Mouse (Mus musculus) neural tube, embryonic 11.5 days (tissue): ENCODE measurements at regions not wholly inside any gene's neighbourhood (a gene's known extent, or its start where the extent isn't known, plus 50 kb on each side); places are given as distances from the start of the nearest gene placed in this dataset.

Experiments used
- ATAC-seq: fragments of 200-750 bp; cut with Nextera tagmentation; 2 replicates; pipeline ENCODE4 v1.8.0; 2017; ENCODE audit warnings: moderate number of reproducible peaks, mild to moderate bottlenecking, moderate TSS enrichment, moderate library complexity; ENCODE audit not compliant: insufficient read depth, low FRiP score, low TSS enrichment
- DNase-seq: peaks from one replicate; pipeline ENCODE4 v3.0.0-alpha.2; 2015; ENCODE audit warnings: low spot score
- H3K27ac ChIP-seq: fragments of 300-500 bp; sonication (generic); 2 replicates; pipeline ENCODE4 v1.5.1; 2014; ENCODE audit warnings: low read depth, mild to moderate bottlenecking, low read length
- H3K27me3 ChIP-seq: fragments of 300-500 bp; sonication (generic); 2 replicates; pipeline ENCODE4 v1.6.1; 2014; ENCODE audit warnings: mild to moderate bottlenecking, low read length, mixed read lengths; ENCODE audit not compliant: control insufficient read depth, insufficient read depth
- H3K36me3 ChIP-seq: fragments of 300-500 bp; sonication (generic); 2 replicates; pipeline ENCODE4 v1.6.1; 2014; ENCODE audit warnings: mild to moderate bottlenecking, low read length, moderate library complexity, mixed read lengths; ENCODE audit not compliant: control insufficient read depth, insufficient read depth
- H3K4me1 ChIP-seq: fragments of 300-500 bp; sonication (generic); 2 replicates; pipeline ENCODE4 v1.6.1; 2014; ENCODE audit warnings: low read length, mixed read lengths; ENCODE audit not compliant: control insufficient read depth, insufficient read depth
- H3K4me2 ChIP-seq: fragments of 300-500 bp; sonication (generic); 2 replicates; pipeline ENCODE4 v1.6.1; 2014; ENCODE audit warnings: low read depth, mild to moderate bottlenecking, moderate library complexity
- H3K4me3 ChIP-seq: fragments of 300-500 bp; sonication (generic); 2 replicates; pipeline ENCODE4 v1.5.1; 2014; ENCODE audit warnings: low read depth, low read length
- H3K9ac ChIP-seq: fragments of 300-500 bp; sonication (generic); 2 replicates; pipeline ENCODE4 v1.6.1; 2014; ENCODE audit warnings: mild to moderate bottlenecking, low read length
- H3K9me3 ChIP-seq: fragments of 300-500 bp; sonication (generic); 2 replicates; pipeline ENCODE4 v1.6.1; 2016; ENCODE audit warnings: low read length; ENCODE audit not compliant: control insufficient read depth
- WGBS: fragments of 180-500 bp; shearing (Covaris S2); extraction: QIAGEN DNeasy Blood & Tissue Kit; methylation state at CpG from one replicate; pipeline ENCODE4 v1.1.7; 2014; 5-methylcytosine and 5-hydroxymethylcytosine counted together

- Histone ChIP-seq H3K36me3 (no peaks in the 10 kb centered on the region), H3K9me3 (no peaks in the 10 kb centered on the region), H3K27me3 (no peaks in the 10 kb centered on the region), H3K4me3 (no peak overlapping the region), H3K9ac (no peak overlapping the region), H3K4me2 (no peak overlapping the region), H3K4me1 (no peaks in the 10 kb centered on the region), H3K27ac (no peak overlapping the region)
- no peak for ATAC-seq
- DNase-seq = no peak
- WGBS = 61% methylated on average over 1 of the region's 1 CpGs
These were observed 883.3 kb downstream of the Dnajb9 start for GRCm38 (mm10) chr12:43326714-43327334.

- DNase-seq = no peak
These were observed 899.8 kb downstream of the Dnajb9 start for GRCm38 (mm10) chr12:43310293-43310692.

GRCm38 (mm10) chr12:43306502-43307051, 903.5 kb downstream of the Dnajb9 start:
- Histone ChIP-seq H3K27ac (no peak overlapping the region), H3K27me3 (no peaks in the 10 kb centered on the region), H3K36me3 (no peaks in the 10 kb centered on the region), H3K4me2 (no peak overlapping the region), H3K9me3 (no peaks in the 10 kb centered on the region), H3K4me3 (no peak overlapping the region), H3K4me1 (no peaks in the 10 kb centered on the region), H3K9ac (no peak overlapping the region)
- WGBS = 79% methylated on average over 1 of the region's 1 CpGs
- DNase-seq = no peak
- no peak; the same call in 1 of the 2 replicates for ATAC-seq

More at GRCm38 (mm10) chr12:43310293-43310692, 899.8 kb downstream of the Dnajb9 start:
- Histone ChIP-seq H3K27ac (no peak overlapping the region), H3K9me3 (no peaks in the 10 kb centered on the region), H3K4me2 (no peak overlapping the region), H3K4me3 (no peak overlapping the region), H3K4me1 (no peaks in the 10 kb centered on the region), H3K9ac (no peak overlapping the region), H3K36me3 (no peaks in the 10 kb centered on the region), H3K27me3 (no peaks in the 10 kb centered on the region)
- ATAC-seq = no peak
- 89% methylated on average over 3 of the region's 3 CpGs for WGBS

GRCm38 (mm10) chr12:43300504-43300903, 909.6 kb downstream of the Dnajb9 start:
- ATAC-seq (no peak), DNase-seq (no peak)
- Histone ChIP-seq H3K4me2 (no peak overlapping the region), H3K9ac (no peak overlapping the region), H3K4me3 (no peak overlapping the region), H3K27ac (no peak overlapping the region), H3K4me1 (no peaks in the 10 kb centered on the region), H3K27me3 (no peaks in the 10 kb centered on the region), H3K9me3 (no peaks in the 10 kb centered on the region), H3K36me3 (no peaks in the 10 kb centered on the region)

- no peak overlapping the region for H3K4me2 ChIP-seq
- H3K36me3 ChIP-seq = no peaks in the 10 kb centered on the region
- no peak overlapping the region for H3K4me3 ChIP-seq
- no peaks in the 10 kb centered on the region for H3K4me1 ChIP-seq
- ATAC-seq = no peak
- H3K9ac ChIP-seq = no peak overlapping the region
- no peak overlapping the region for H3K27ac ChIP-seq
- WGBS = 75% methylated on average over 4 of the region's 4 CpGs
- H3K27me3 ChIP-seq = no peaks in the 10 kb centered on the region
- H3K9me3 ChIP-seq = no peaks in the 10 kb centered on the region
- DNase-seq = no peak
These were observed 929.7 kb downstream of the Dnajb9 start for GRCm38 (mm10) chr12:43280442-43280841.

- H3K4me2 ChIP-seq = no peak overlapping the region
- no peak overlapping the region for H3K27ac ChIP-seq
- no peak overlapping the region for H3K9ac ChIP-seq
- no peak overlapping the region for H3K4me3 ChIP-seq
- DNase-seq = no peak
- H3K36me3 ChIP-seq = no peaks in the 10 kb centered on the region
- H3K4me1 ChIP-seq = no peaks in the 10 kb centered on the region
- H3K27me3 ChIP-seq = no peaks in the 10 kb centered on the region
- H3K9me3 ChIP-seq = no peaks in the 10 kb centered on the region
- ATAC-seq = no peak
- whole genome bisulfite sequencing = 88% methylated on average over 1 of the region's 1 CpGs
These were observed 945.1 kb downstream of the Dnajb9 start for GRCm38 (mm10) chr12:43265016-43265415.

- DNase-seq (no peak), ATAC-seq (no peak)
- Histone ChIP-seq H3K4me1 (no peaks in the 10 kb centered on the region), H3K9me3 (no peaks in the 10 kb centered on the region), H3K4me3 (no peak overlapping the region), H3K4me2 (no peak overlapping the region), H3K27me3 (no peaks in the 10 kb centered on the region), H3K36me3 (no peaks in the 10 kb centered on the region), H3K9ac (no peak overlapping the region), H3K27ac (no peak overlapping the region)
- WGBS = 76% methylated on average over 2 of the region's 2 CpGs
These were observed 946.3 kb downstream of the Dnajb9 start for GRCm38 (mm10) chr12:43263845-43264244.

GRCm38 (mm10) chr12:43225950-43226349, 984.2 kb downstream of the Dnajb9 start:
- Histone ChIP-seq H3K4me1 (no peaks in the 10 kb centered on the region), H3K9me3 (no peaks in the 10 kb centered on the region), H3K36me3 (no peaks in the 10 kb centered on the region), H3K27ac (no peak overlapping the region), H3K27me3 (no peaks in the 10 kb centered on the region), H3K9ac (no peak overlapping the region), H3K4me3 (no peak overlapping the region), H3K4me2 (no peak overlapping the region)
- WGBS = 82% methylated on average over 1 of the region's 1 CpGs
- ATAC-seq = no peak
- DNase-seq = no peak

- Histone ChIP-seq H3K9ac (no peak overlapping the region), H3K4me1 (no peaks in the 10 kb centered on the region), H3K4me3 (no peak overlapping the region), H3K27me3 (no peaks in the 10 kb centered on the region), H3K27ac (no peak overlapping the region), H3K36me3 (no peaks in the 10 kb centered on the region), H3K4me2 (peak overlapping the region; percentile 22), H3K9me3 (no peaks in the 10 kb centered on the region)
- ATAC-seq (peak; percentile 84), DNase-seq (no peak)
- WGBS = 35% methylated on average over 8 of the region's 8 CpGs
These were observed 986.2 kb downstream of the Dnajb9 start for GRCm38 (mm10) chr12:43223768-43224435.
